Mouse (Mus musculus) hindbrain, embryonic 13.5 days (tissue): ENCODE data around the gene Siva1. TPM values are rescaled to one million over a fixed set of nuclear protein-coding genes. Genes with fewer than 3 reads are reported as not detected.

Experiments
- ATAC-seq: fragments of 200-750 bp; cut with Nextera tagmentation; 2 replicates; pipeline ENCODE4 v1.8.0; 2017; ENCODE audit warnings: moderate TSS enrichment; ENCODE audit not compliant: low FRiP score
- H3K27ac ChIP-seq: fragments of 300-500 bp; sonication (generic); 2 replicates; pipeline ENCODE4 v1.5.1; 2015; ENCODE audit warnings: inconsistent platforms, mild to moderate bottlenecking, moderate library complexity
- H3K27me3 ChIP-seq: fragments of 300-500 bp; sonication (generic); 2 replicates; pipeline ENCODE4 v1.6.1; 2015; ENCODE audit warnings: mild to moderate bottlenecking, inconsistent platforms
- H3K36me3 ChIP-seq: fragments of 300-500 bp; sonication (generic); 2 replicates; pipeline ENCODE4 v1.6.1; 2015; ENCODE audit warnings: mild to moderate bottlenecking, inconsistent platforms
- H3K4me1 ChIP-seq: fragments of 300-500 bp; sonication (generic); replicated peaks from 2 replicates; pipeline ENCODE4 v1.6.1; 2015; ENCODE audit warnings: inconsistent platforms
- H3K4me2 ChIP-seq: fragments of 300-500 bp; sonication (generic); 2 replicates; pipeline ENCODE4 v1.6.1; 2015; ENCODE audit warnings: inconsistent platforms, mild to moderate bottlenecking, moderate library complexity
- H3K4me3 ChIP-seq: fragments of 300-500 bp; sonication (generic); 2 replicates; pipeline ENCODE4 v1.5.1; 2015; ENCODE audit warnings: mild to moderate bottlenecking, inconsistent platforms
- H3K9ac ChIP-seq: fragments of 300-500 bp; sonication (generic); 2 replicates; pipeline ENCODE4 v1.6.1; 2015; ENCODE audit warnings: mild to moderate bottlenecking, inconsistent platforms
- H3K9me3 ChIP-seq: fragments of 300-500 bp; sonication (generic); 2 replicates; pipeline ENCODE4 v1.6.1; 2016; ENCODE audit warnings: inconsistent platforms
- WGBS: fragments of 180-500 bp; shearing (Covaris S2); methylation state at CpG from one replicate; pipeline ENCODE4 v1.1.7; 2015; 5-methylcytosine and 5-hydroxymethylcytosine counted together
- polyA plus RNA-seq: library from polyadenylated mRNA; unstranded; fragments of >200 nt; fragmentation: Nextera tagmentation; extraction: Ambion mirVana; gene quantifications from 2 replicates; pipeline ENCODE4 v1.2.1, GENCODE M21; 2015

Siva1 gene
- polyA plus RNA-seq, 1 experiment from 2014 or later, result 63.8 TPM

DNA sequence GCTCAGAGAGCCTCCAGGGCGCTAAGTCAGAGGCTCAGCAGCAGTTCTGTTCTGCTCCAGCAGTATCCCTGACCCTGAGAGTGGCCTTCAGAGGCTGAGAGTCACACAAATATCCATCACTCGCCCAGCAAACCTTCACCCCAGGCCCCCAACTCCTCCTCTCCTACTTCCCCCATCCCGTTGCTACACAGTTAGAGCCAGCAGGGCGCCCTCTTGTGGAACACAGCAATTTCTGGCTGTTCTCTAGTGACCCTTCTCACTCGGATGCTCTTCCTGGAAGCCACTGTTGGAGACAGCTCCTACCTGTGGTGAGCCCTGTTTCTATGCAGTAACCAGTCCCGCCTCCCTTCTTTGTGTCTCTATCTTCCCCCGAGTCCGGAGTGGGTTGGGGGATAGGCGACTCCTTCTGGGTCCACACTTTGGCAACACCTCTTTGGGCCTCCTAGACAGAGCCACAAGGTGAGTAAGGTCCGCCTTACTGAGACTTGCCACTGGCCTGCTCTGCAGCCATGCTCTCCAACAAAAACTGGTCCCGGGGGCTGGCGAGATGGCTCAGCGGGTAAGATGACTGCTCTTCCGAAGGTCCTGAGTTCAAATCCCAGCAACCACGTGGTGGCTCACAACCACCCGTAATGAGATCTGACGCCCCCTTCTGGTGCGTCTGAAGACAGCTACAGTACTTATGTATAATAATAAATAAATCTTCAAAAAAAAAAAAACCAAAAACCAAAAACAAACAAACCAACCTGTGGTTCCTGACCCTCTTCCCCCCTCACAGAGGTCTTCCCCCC lies 31.0 kb downstream of the Siva1 start:
- Histone ChIP-seq H3K27me3 (peaks cover 35% of the 10 kb centered on the region), H3K27ac (peak overlapping the region; percentile 96), H3K9ac (peak overlapping the region; percentile 100; the same call in 1 of the 2 replicates), H3K36me3 (peaks cover 10% of the 10 kb centered on the region), H3K4me1 (peaks cover 81% of the 10 kb centered on the region), H3K4me2 (peak overlapping the region; percentile 93), H3K4me3 (peak overlapping the region; percentile 97), H3K9me3 (no peaks in the 10 kb centered on the region)
- WGBS, result 15% methylated on average over 18 of the region's 18 CpGs
- peak; percentile 45 for ATAC-seq

DNA sequence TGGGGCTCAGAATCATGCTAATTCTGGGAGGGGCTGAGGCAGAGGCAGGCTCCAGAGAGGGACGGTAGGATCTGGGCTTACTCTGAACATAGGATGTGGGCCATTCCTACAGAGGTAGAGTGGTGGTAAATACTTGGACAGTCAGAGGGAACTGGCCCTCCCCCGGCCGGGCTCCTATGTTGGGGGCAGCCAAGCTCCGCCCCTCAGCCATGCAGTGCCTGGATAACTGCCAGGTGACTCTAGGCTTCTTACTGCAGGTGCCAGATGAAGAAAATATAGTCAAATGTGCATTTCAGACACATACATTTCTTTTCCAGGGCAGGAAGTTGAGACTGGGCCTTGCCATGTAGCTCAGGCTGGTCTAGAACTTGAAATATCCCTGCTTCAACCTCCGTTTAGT lies 32.6 kb downstream of the Siva1 start:
- Histone ChIP-seq H3K4me3 (no peak overlapping the region), H3K4me2 (no peak overlapping the region), H3K9ac (no peak overlapping the region), H3K36me3 (no peaks in the 10 kb centered on the region), H3K9me3 (no peaks in the 10 kb centered on the region), H3K4me1 (peaks cover 71% of the 10 kb centered on the region), H3K27me3 (peaks cover 49% of the 10 kb centered on the region), H3K27ac (no peak overlapping the region)
- 63% methylated on average over 5 of the region's 5 CpGs for WGBS
- no peak for ATAC-seq

DNA sequence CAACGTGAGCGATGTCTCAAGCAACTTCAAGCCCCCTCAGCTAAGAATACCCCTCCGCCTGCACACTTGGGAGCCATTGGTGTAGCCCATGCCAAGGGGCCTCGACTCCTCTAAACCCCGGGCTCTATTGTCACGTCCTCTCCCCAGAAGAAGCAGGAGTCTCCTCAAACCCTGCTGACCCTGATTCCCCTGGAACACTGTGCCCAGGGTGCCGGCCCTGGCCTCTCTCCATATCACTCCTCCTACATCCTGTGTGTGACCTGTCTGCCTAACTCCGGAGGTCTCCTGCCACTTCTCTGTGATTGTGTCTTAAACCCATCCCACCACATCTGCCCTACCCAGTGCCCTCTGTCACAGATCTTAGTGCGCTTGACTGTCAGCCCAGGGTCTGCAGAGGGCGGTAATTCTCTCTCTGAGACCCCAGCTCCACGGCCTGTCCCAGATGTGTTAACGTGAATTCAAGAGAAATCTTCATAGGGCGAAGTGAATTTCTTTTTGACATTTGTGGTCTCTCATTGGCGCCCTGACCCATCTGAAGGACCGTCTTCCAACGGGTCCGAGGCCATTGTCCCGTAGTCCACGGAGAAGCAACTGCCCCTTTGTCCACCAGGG lies 33.6 kb downstream of the Siva1 start:
- Histone ChIP-seq H3K9ac (peak overlapping the region; percentile 75), H3K4me1 (peaks cover 62% of the 10 kb centered on the region), H3K4me3 (peak overlapping the region; percentile 53), H3K9me3 (no peaks in the 10 kb centered on the region), H3K27me3 (peaks cover 50% of the 10 kb centered on the region), H3K4me2 (peak overlapping the region; percentile 89), H3K36me3 (no peaks in the 10 kb centered on the region), H3K27ac (0 out of 2 replicates have a peak overlapping the region, but pooled peaks have one; percentile 40)
- 19% methylated on average over 19 of the region's 19 CpGs for WGBS
- ATAC-seq, result no peak

DNA sequence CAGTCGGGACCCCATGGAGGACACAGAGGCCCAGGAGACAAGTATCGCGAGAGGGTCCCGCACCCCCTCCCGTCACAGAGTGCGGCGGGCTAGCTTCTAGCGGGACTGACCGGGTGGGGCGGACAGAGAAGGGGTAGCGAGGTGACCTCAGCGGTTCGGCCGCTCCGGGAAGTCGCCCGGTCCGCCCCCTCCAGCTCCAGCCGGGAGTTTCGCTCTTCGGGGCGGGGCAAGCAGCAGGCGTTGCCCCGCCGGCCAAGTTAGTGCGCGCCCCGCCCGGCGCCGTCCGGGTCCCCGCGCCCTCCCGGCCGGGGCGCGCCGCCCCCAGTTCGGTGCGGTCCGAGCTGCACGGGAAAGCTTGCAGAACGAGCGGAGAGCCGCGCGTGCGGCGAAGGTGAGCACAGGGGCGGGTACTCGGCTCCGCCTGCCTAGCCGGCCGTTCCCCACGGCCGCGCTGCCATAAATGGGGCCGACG lies 34.1 kb downstream of the Siva1 start, which contains the start of gene Zbtb42:
Gene Zbtb42, plus strand, starts transcription at position 274 of the 472 bp plus-strand sequence.
- H3K4me3 ChIP-seq, result peak within 1 kb of the TSS; percentile 53
- H3K27ac ChIP-seq, result 0 out of 2 replicates have a peak within 1 kb of the TSS, but pooled peaks have one; percentile 40
- ATAC-seq, result no peak
- peak within 1 kb of the TSS; percentile 89 for H3K4me2 ChIP-seq
- under 1% methylated on average over 44 of the region's 60 CpGs for WGBS
- no peaks in the 10 kb centered on the region for H3K36me3 ChIP-seq
- peaks cover 65% of the 10 kb centered on the region for H3K4me1 ChIP-seq
- no peaks in the 10 kb centered on the region for H3K9me3 ChIP-seq
- peaks cover 53% of the 10 kb centered on the region for H3K27me3 ChIP-seq
- H3K9ac ChIP-seq, result peak within 1 kb of the TSS; percentile 75

DNA sequence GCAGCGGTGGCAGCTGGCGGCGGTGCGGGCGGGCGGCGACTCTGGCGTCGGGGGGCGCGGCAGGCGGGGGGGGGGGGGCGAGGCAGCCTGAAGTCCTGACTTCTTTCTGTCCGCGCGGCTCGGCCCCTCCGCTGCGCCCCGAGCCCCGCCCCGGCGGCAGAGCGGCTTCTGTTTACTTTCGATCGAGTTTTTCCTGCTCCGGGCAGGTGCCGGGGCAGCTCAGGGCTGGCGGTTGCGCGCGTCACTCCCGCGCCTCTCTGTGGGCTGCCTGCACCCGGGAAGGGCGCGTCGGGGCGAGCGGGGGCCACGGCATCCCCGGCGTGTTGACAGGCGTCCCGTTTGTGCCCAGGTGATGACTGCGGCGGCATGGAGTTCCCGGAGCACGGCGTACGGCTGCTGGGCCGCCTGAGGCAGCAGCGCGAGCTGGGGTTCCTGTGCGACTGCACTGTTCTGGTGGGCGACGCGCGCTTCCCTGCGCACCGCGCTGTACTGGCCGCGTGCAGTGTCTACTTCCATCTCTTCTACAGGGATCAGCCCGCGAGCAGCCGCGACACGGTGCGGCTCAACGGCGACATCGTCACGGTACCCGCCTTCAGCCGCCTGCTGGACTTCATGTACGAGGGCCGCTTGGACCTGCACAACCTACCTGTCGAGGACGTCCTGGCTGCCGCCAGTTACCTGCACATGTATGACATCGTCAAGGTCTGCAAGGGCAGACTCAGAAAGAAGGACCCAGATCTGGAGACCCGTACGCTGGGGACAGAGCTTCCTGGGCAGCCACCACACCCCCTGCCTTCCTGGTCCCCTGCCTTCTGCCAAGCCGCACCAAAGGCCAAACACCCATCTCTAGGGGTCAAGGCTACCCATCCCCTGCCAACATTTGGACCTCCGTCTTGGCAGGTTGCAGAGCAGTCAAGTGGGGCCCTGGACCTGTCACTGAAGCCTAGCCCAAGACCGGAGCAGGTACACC lies 34.8 kb downstream of the Siva1 start:
- H3K27me3 ChIP-seq, result peaks cover 53% of the 10 kb centered on the region
- 4% methylated on average over 70 of the region's 87 CpGs for whole genome bisulfite sequencing
- peaks cover 65% of the 10 kb centered on the region for H3K4me1 ChIP-seq
- peak overlapping the region; percentile 53 for H3K4me3 ChIP-seq
- H3K9ac ChIP-seq, result peak overlapping the region; percentile 75
- no peak overlapping the region for H3K27ac ChIP-seq
- H3K36me3 ChIP-seq, result no peaks in the 10 kb centered on the region
- H3K9me3 ChIP-seq, result no peaks in the 10 kb centered on the region
- ATAC-seq, result peak; percentile 21
- H3K4me2 ChIP-seq, result peak overlapping the region; percentile 89

DNA sequence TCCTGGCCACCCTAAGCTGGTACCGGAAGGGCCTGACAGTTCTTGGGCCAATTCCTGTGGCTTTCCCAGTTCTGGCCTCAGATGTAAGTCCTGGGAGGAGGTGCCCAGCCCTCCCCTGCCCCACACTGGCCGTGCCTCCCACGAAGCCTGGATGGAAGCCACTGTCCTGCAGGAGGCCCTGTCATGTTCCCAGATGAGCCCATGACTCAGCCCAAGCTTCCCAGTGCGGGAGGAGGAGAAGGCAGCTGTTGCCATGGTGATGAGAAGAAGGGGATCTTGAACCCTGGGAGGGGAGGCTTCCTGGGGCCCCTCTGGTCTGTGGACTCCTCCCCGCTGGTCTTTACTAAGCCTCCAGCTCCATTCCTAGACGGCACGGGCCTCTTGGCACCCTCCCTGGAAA lies 38.9 kb downstream of the Siva1 start:
- Histone ChIP-seq H3K9me3 (no peaks in the 10 kb centered on the region), H3K4me1 (peaks cover 32% of the 10 kb centered on the region), H3K4me2 (no peak overlapping the region), H3K9ac (no peak overlapping the region), H3K27me3 (peaks cover 38% of the 10 kb centered on the region), H3K36me3 (no peaks in the 10 kb centered on the region), H3K4me3 (no peak overlapping the region), H3K27ac (no peak overlapping the region)
- ATAC-seq, result no peak
- 47% methylated on average over 7 of the region's 7 CpGs for WGBS

DNA sequence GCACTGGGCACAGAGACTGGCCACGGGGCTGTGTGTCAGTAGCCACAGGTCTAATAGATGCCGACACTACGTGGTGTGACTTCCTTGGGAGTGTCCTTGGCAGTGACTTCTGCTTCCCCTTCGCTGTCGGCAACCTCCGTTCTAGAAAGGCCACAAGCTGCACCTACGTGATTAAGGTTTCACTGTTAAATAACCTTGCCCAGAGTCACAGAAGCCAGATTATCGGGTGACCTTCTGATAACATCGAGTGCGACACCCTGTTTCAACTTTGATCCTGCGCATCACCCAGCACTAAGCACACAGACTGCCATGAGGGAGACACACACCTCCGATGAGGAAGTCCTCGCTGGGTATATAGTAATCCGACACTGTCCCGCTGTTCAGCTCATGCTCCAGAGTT lies 44.0 kb downstream of the Siva1 start:
- WGBS, result 80% methylated on average over 15 of the region's 15 CpGs
- Histone ChIP-seq H3K9ac (no peak overlapping the region), H3K4me3 (no peak overlapping the region), H3K9me3 (no peaks in the 10 kb centered on the region), H3K4me1 (peaks cover 13% of the 10 kb centered on the region), H3K4me2 (no peak overlapping the region), H3K27ac (no peak overlapping the region), H3K36me3 (no peaks in the 10 kb centered on the region), H3K27me3 (no peaks in the 10 kb centered on the region)
- ATAC-seq, result no peak

DNA sequence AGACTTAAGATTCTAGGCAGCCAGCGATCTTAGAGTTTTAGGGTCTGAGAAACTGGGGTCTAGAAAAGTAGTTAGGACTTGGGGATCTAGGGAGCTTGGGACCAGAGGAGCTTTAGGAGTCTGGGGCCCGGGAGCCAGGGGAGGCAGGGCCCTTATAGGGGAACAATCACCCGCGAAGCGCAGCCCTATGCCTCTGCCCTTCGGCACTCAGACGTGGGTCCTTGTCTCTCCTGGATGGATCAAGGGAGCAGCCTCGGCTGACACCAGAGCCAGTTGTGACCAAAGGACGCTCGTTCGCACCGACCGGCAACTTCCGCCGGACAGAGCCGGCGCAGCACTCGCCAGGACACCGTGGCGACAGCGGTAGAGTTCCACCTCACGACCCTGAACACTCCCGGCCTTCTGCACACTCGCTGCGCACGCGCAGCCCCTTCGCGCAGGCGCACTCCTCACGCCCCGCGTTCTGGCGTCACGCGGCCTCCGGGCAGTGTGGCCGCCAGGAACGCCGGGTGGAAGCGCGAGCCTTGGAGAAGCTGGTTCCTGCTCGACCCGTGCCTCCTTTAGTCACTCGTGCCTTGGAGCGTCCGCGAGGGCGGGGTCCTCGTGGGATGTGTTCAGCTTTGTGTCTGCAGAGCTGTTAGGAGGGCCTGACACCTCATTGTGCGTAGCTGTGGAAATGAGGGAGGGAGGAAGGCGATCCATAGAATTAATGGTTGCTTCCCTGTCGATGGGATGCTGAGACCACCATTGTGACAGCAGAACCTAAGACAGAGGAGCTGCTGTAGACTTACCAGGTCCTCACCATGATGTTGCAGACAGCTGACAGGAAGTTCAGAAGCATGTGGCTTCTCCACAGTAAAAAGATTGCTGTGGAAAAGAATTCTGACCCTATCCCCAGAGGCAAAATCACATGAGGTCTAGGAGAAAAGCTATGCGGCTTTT lies 49.0 kb downstream of the Siva1 start:
- ATAC-seq, result peak; percentile 94
- no peaks in the 10 kb centered on the region for H3K9me3 ChIP-seq
- H3K27ac ChIP-seq, result peak overlapping the region; percentile 96
- no peaks in the 10 kb centered on the region for H3K36me3 ChIP-seq
- H3K4me2 ChIP-seq, result peak overlapping the region; percentile 94
- WGBS, result 2% methylated on average over 54 of the region's 54 CpGs
- H3K4me3 ChIP-seq, result peak overlapping the region; percentile 74
- peaks cover under 1% of the 10 kb centered on the region; the same call in 1 of the 2 replicates for H3K27me3 ChIP-seq
- H3K4me1 ChIP-seq, result peaks cover 21% of the 10 kb centered on the region
- peak overlapping the region; percentile 97 for H3K9ac ChIP-seq

DNA sequence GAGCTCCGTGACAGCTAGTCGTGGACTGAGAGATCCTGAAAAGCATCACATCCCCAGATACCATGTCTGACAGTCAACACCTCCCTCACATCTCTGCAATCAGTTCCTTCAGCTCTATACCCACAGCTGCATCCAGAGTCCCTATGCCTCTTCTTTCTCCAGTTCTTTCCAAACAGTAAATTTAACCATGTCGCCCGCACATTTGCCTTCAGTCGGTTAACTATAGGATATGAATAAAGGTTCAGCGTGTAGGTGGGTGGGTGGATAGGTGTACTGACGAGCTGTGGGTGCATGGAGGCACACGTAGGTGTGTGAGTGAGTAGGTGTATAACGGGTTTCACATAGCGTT lies 49.6 kb downstream of the Siva1 start:
- H3K36me3 ChIP-seq, result no peaks in the 10 kb centered on the region
- H3K9me3 ChIP-seq, result no peaks in the 10 kb centered on the region
- WGBS, result 86% methylated on average over 10 of the region's 10 CpGs
- peak; percentile 9; the same call in 1 of the 2 replicates for ATAC-seq
- H3K9ac ChIP-seq, result peak overlapping the region; percentile 97
- peaks cover 21% of the 10 kb centered on the region for H3K4me1 ChIP-seq
- peak overlapping the region; percentile 96 for H3K27ac ChIP-seq
- peak overlapping the region; percentile 94 for H3K4me2 ChIP-seq
- H3K4me3 ChIP-seq, result peak overlapping the region; percentile 74
- peaks cover 4% of the 10 kb centered on the region; the same call in 1 of the 2 replicates for H3K27me3 ChIP-seq

DNA sequence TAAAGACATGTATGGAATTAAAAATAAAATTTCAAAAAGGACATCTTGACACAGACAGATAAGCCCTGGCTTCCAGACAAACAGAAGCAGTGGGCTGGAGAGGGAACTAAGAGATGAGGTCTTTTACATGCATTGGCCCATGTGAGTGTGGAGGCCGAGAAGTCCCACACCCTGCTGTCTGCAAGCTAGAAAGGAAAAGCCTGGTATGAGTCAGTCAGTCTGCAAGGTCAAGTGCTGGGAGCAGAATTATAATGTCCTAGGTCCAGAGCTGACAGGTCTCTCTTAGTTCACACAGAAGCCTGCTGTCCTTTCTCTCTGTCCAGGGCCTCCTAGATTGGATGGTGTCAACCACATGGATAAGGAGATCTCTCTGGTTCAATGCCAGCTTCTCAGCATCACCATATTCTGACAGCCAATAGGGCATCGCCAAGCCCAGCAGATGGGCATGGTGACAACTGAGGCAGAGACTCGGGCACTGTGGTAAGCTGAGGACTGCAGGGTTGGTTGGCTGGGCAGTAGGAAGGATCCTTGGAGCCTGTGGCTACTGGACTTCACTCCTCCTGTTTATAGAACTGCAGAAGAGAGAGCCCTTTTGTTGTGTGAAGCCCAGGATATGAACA lies 52.4 kb downstream of the Siva1 start:
- no peak for ATAC-seq
- Histone ChIP-seq H3K27ac (no peak overlapping the region), H3K4me3 (no peak overlapping the region), H3K36me3 (no peaks in the 10 kb centered on the region), H3K4me1 (peaks cover 33% of the 10 kb centered on the region), H3K27me3 (peaks cover 23% of the 10 kb centered on the region), H3K9me3 (no peaks in the 10 kb centered on the region), H3K4me2 (no peak overlapping the region), H3K9ac (no peak overlapping the region)
- WGBS, result 84% methylated on average over 3 of the region's 3 CpGs
